Mouse (Mus musculus) mouse embryonic stem cell (cell line): ENCODE data around the gene Fgfbp1.

ENCODE experiments used
- in situ Hi-C, 2 experiments: fragments of 300-500 bp; cut with MboI; formaldehyde crosslinking; loops; 1 replicate in 1 of 2; 3 replicates in 1 of 2; pipeline ENCODE4 v1.14.3; 2019 to 2020; ENCODE audit warnings: low sequenced_read_pairs in 2 of 2, low pct_unique_long_range_greater_than_20kb in 1 of 2, mixed read lengths in 1 of 2; ENCODE audit not compliant: unreplicated experiment in 1 of 2

The Fgfbp1 gene

GRCm38 (mm10) chr5:43981620-43982019 is at the start of gene Fgfbp1:
Gene Fgfbp1 (minus strand): TSS chr5:43981779.
- in situ Hi-C loops: loop anchor here in 1 of 2 experiments (5.0 kb wide), 1 partner anchor 54 kb away; no protein-coding TSS in a partner anchor

DNA sequence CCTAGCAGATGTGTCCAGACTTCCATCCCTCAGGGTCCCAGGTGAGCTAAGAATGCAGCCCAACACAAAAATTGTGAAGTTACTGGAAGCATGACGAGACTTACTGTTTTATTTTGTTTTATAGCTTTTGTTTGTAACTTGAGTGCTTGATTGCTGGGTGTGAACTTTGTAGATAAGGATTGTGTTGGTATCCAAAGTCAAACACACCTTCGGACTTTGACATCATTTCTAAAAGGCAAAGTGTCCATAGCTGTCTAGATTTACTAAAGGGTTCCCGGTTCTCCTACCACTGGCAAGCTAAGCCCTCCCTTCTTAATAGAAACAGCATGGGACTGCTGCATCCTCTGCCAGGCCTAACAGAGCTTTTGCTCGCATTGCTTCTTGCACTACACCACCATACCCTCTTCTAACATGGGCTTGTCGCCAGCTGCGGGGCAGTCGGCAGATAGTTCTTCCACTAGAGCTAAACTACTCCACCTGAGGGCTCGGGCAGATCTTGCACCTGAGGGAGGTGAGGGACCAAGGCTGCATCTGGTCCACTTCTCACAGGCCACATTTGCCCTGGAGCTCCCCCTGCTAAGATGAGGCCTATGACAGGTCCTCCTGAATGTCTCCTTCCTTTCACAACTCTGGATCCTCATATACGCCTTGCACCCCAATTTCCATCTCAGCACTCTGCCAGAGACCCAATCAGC is 16.9 kb upstream of the Fgfbp1 start:
- in situ Hi-C loops: no loop called here

DNA sequence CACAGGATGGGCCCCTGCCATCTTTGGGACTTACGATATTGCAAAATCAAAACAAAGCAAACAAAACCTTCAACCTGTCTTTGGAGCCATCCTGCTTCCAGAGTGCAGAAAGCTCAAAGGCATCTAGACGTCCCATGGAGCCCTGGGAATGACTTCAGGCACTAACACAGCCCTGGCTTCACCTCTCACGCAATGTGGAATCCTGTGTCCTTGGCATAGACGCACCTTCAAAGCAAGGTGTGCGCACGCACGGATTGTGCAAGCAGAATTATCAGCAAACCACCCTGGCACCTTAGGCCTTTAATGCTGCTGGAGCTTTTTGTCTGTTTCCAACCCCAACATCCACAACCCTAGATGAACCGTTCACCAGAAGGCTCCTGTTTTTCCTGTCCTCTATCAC is 16.0 kb upstream of the Fgfbp1 start:
- in situ Hi-C loops: no loop called here

DNA sequence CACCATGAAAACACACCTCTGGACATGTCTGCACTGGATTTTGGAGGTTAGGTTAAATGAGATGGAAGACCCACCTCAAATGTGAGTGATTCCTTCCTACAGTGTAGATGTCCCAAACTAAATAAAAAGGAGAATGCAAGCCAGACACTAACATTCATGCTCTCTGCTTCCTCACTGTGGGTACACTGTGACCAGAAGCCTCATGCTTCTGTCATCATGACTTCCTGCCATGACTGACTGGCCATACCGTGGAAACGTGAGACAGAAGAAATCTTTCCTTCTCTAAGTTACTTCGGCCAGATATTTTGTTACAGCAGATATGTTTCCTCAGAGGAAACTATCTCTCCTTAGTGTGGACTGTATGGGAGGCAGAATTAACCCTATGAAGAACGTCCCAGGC is 14.6 kb upstream of the Fgfbp1 start:
- in situ Hi-C loops: no loop called here

DNA sequence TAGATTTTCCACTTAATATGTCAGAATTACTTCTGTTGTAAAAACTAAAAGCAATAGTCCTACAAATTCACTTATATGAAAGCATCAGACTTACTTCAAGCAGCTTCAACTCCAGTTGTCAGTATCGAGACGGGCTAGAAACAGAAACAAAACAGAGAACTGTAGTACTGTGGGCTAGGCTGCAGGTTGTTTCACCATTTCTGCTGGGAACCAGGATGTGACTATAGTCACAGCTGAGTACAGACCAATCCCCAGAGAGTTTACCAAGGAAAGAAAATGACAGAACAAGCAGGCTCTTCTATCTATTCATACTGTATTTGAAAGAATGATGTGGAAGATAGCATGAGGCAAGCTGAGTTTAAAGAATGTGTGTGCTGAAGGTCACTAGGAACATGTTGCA is 13.4 kb upstream of the Fgfbp1 start:
- in situ Hi-C loops: no loop called here

GRCm38 (mm10) chr5:43990316-43990715 is 8.7 kb upstream of the Fgfbp1 start:
- in situ Hi-C loops: no loop called here

GRCm38 (mm10) chr5:43989017-43989416 is 7.4 kb upstream of the Fgfbp1 start:
- in situ Hi-C loops: no loop called here

- in situ Hi-C loops: no loop called here
These were observed 4.6 kb upstream of the Fgfbp1 start for GRCm38 (mm10) chr5:43986212-43986611.

DNA sequence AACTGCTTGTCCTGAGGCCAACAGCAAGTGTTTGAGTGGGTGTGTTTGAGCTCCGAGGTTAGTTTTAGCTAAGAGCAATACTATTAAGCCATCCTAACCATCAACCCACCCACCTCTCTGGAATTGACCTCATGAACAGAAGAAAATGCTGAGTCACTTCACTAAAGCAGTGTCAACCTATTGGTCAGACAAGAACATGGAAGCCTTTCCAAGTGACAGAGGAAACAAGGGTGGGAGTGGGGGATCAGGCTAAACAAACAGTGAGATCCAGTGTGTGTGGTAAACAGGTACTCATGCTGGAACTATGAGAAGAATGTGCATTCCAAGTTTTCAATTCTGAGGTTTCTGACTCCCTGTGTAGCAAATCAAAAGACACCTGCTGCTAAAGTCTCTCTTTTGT is 1.3 kb upstream of the Fgfbp1 start:
- in situ Hi-C loops: loop anchor here in 1 of 2 experiments (5.0 kb wide), 1 partner anchor 56 kb away; no protein-coding TSS in a partner anchor

DNA sequence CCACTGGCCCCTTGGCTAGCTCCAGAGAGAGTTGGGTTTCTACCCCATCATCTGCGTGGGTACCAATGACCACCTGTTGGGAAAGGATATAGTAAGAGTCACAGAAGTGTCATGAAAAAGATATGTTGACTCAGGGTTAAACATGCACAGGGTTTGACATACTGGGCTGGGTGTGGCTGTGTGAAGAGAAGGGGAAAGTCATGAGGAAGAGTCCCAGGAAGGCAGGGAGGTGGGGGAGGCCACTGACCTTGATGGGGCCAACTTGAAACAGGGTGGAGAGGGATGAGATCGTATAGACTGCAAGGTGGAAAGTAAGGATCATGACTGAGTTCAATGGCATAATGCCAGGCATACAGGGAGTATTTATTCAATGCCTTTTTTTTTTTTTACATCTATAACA is 1.2 kb downstream of the Fgfbp1 start:
- in situ Hi-C loops: loop anchor here in 1 of 2 experiments (5.0 kb wide), 1 partner anchor 53 kb away; no protein-coding TSS in a partner anchor

DNA sequence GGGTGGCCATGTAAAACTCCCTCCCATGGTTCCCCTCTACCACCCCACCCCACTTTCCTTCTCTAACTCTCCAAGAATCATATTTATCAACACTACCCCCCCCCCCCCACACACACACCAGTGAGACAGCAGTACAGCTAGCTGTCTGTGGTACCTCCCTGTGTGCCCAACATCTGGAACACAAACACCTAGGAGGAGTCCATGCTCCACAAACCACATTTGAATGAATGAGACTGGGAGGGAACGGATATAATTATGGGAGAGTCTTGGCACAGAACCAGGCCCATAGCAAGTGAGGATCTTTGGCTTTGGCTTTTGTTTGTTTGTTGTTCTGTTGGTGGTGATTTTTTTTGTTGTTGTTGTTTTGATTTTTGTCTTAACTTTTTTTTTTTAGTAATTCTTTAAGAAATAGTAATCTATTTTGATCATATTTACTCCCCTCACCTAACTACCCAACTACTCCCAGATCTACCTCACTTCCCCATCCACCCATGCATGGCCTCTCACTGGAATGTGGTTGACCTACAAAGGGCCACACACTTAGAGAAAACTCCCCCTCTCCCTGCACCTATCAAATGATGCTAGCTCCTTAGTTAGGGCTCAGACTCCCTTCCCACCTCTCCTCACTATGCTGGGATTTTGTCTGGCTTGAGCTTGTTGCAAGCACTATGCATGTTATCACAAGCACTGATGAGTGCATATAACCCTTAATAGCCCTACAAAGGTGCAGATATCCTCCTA is 4.6 kb downstream of the Fgfbp1 start:
- in situ Hi-C loops: no loop called here

DNA sequence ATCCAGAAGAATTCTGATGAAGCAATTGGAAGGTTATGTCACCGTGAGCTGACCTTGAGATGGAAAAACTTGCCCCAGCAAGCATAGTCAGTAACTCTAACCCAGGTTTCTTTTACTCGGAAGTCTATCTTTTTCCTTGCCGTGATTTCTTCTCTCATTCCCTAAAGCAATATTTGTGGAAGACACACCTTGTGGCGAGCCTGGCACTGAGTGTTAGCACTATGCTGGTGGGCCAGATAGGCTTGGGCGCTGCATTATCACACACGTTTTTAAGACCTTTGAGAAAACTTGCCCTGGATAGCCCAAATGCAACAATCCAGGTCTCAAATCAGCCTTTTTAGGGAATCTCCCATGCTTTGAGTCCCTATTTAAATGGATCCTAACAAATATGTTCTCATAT is 7.4 kb downstream of the Fgfbp1 start:
- in situ Hi-C loops: no loop called here

DNA sequence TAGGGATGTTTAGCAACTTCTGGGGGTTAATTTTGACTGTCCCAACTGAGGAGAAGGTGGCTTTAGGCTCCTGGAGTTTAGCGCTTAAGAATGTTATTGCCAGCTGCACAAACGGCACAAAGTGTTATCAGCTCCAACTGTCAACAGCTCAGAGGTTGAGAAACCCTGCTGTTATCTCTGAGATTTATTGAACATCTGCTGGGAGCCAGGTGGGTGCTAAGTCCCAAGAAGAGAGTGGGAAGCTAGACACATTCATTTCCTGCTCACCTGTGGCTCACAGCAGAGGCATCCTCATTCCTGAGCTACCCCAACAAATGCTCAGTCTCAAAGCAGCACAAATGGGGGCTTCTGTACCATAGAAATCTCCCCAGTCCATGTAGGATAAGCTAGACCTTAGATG is 10.4 kb downstream of the Fgfbp1 start:
- in situ Hi-C loops: no loop called here

DNA sequence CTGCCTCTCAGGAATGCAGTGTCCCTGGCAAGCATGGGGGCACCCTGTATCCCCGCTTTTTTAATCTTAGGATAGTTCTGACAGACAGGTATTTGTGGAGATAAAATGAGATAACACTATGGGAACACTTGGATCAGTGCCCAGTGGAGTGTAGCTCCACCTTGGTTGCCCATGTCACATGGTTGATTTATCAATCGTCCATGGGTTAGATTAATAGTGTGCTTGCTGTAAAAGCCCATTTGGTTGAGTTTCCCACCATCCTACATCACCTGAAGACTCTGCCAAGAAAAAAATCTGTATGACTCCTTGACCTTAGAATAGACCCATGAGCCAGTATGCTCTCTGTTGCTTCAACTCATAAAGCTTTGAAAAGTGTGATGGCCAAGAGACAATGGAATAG is 11.0 kb downstream of the Fgfbp1 start:
- in situ Hi-C loops: no loop called here

GRCm38 (mm10) chr5:43968634-43969033 is 12.9 kb downstream of the Fgfbp1 start:
- in situ Hi-C loops: no loop called here

GRCm38 (mm10) chr5:43961056-43961455 is 20.5 kb downstream of the Fgfbp1 start:
- in situ Hi-C loops: no loop called here

- in situ Hi-C loops: no loop called here
These were observed 21.6 kb downstream of the Fgfbp1 start for GRCm38 (mm10) chr5:43959884-43960440.

GRCm38 (mm10) chr5:43953241-43953640 is 28.3 kb downstream of the Fgfbp1 start:
- in situ Hi-C loops: no loop called here

GRCm38 (mm10) chr5:43948748-43949275 is 32.8 kb downstream of the Fgfbp1 start:
- in situ Hi-C loops: no loop called here
